Mouse (Mus musculus) midbrain, embryonic 15.5 days (tissue): Measurements from ENCODE around the gene Sgsh. TPM values are rescaled to one million over a fixed set of nuclear protein-coding genes. Genes with fewer than 3 reads are reported as not detected.

ENCODE experiments used
- ATAC-seq: fragments of 200-750 bp; cut with Nextera tagmentation; replicated peaks from 2 replicates; pipeline ENCODE4 v1.8.0; 2017; ENCODE audit warnings: moderate TSS enrichment
- H3K27ac ChIP-seq: fragments of 300-500 bp; sonication (generic); 2 replicates; pipeline ENCODE4 v1.5.1; 2015; ENCODE audit warnings: mild to moderate bottlenecking, inconsistent platforms
- H3K27me3 ChIP-seq: fragments of 300-500 bp; sonication (generic); replicated peaks from 2 replicates; pipeline ENCODE4 v1.6.1; 2015; ENCODE audit warnings: inconsistent platforms
- H3K36me3 ChIP-seq: fragments of 300-500 bp; sonication (generic); replicated peaks from 2 replicates; pipeline ENCODE4 v1.6.1; 2015; ENCODE audit warnings: inconsistent platforms
- H3K4me1 ChIP-seq: fragments of 300-500 bp; sonication (generic); 2 replicates; pipeline ENCODE4 v1.6.1; 2015; ENCODE audit warnings: inconsistent platforms
- H3K4me2 ChIP-seq: fragments of 300-500 bp; sonication (generic); 2 replicates; pipeline ENCODE4 v1.6.1; 2015; ENCODE audit warnings: inconsistent platforms, mild to moderate bottlenecking, moderate library complexity
- H3K4me3 ChIP-seq: fragments of 300-500 bp; sonication (generic); 2 replicates; pipeline ENCODE4 v1.5.1; 2015; ENCODE audit warnings: mild to moderate bottlenecking, inconsistent platforms
- H3K9ac ChIP-seq: fragments of 300-500 bp; sonication (generic); 2 replicates; pipeline ENCODE4 v1.6.1; 2015; ENCODE audit warnings: mild to moderate bottlenecking, inconsistent platforms
- H3K9me3 ChIP-seq: fragments of 300-500 bp; sonication (generic); 2 replicates; pipeline ENCODE4 v1.6.1; 2016; ENCODE audit warnings: inconsistent platforms
- WGBS: fragments of 180-500 bp; shearing (Covaris S2); methylation state at CpG from one replicate; pipeline ENCODE4 v1.1.7; 2015; ENCODE audit warnings: mixed read lengths; 5-methylcytosine and 5-hydroxymethylcytosine counted together
- polyA plus RNA-seq: library from polyadenylated mRNA; unstranded; fragments of >200 nt; fragmentation: Nextera tagmentation; extraction: Ambion mirVana; gene quantifications from 2 replicates; pipeline ENCODE4 v1.2.1, GENCODE M21; 2015

Sgsh gene
- 5.2 and 6.6 TPM in 2 replicates for polyA plus RNA-seq

- Histone ChIP-seq H3K36me3 (no peaks in the 10 kb centered on the region), H3K4me1 (peaks cover 12% of the 10 kb centered on the region), H3K9me3 (no peaks in the 10 kb centered on the region), H3K27me3 (no peaks in the 10 kb centered on the region), H3K9ac (peak within 1 kb of the TSS; percentile 64), H3K27ac (peak within 1 kb of the TSS; percentile 65), H3K4me3 (peak within 1 kb of the TSS; percentile 71), H3K4me2 (peak within 1 kb of the TSS; percentile 93)
- ATAC-seq, result peak; percentile 95
- WGBS, result 1% methylated on average over 40 of the region's 40 CpGs
Observed at GRCm38 (mm10) chr11:119355443-119356385, at the start of gene Sgsh, which contains the start of gene Slc26a11. Gene Sgsh, minus strand, starts transcription at chr11:119355536. Gene Slc26a11, plus strand, starts transcription at chr11:119355557.

GRCm38 (mm10) chr11:119404627-119405026 is 49.3 kb upstream of the Sgsh start:
- WGBS, result 59% methylated on average over 5 of the region's 5 CpGs
- ATAC-seq, result no peak
- Histone ChIP-seq H3K9ac (no peak overlapping the region), H3K27ac (no peak overlapping the region), H3K36me3 (no peaks in the 10 kb centered on the region), H3K4me3 (no peak overlapping the region), H3K9me3 (no peaks in the 10 kb centered on the region), H3K27me3 (no peaks in the 10 kb centered on the region), H3K4me2 (no peak overlapping the region), H3K4me1 (no peaks in the 10 kb centered on the region)

GRCm38 (mm10) chr11:119402501-119403160 is 47.3 kb upstream of the Sgsh start:
- no peak overlapping the region for H3K27ac ChIP-seq
- 57% methylated on average over 11 of the region's 11 CpGs for WGBS
- H3K36me3 ChIP-seq, result no peaks in the 10 kb centered on the region
- H3K9ac ChIP-seq, result no peak overlapping the region
- no peaks in the 10 kb centered on the region for H3K4me1 ChIP-seq
- no peaks in the 10 kb centered on the region for H3K9me3 ChIP-seq
- ATAC-seq, result no peak
- no peaks in the 10 kb centered on the region for H3K27me3 ChIP-seq
- no peak overlapping the region for H3K4me2 ChIP-seq
- H3K4me3 ChIP-seq, result no peak overlapping the region

- no peak overlapping the region for H3K4me2 ChIP-seq
- ATAC-seq, result no peak
- no peak overlapping the region for H3K27ac ChIP-seq
- peaks cover 10% of the 10 kb centered on the region for H3K4me1 ChIP-seq
- no peaks in the 10 kb centered on the region for H3K36me3 ChIP-seq
- 44% methylated on average over 7 of the region's 7 CpGs for WGBS
- H3K27me3 ChIP-seq, result peaks cover 41% of the 10 kb centered on the region
- H3K4me3 ChIP-seq, result no peak overlapping the region
- H3K9me3 ChIP-seq, result no peaks in the 10 kb centered on the region
- no peak overlapping the region for H3K9ac ChIP-seq
Observed at GRCm38 (mm10) chr11:119396461-119396860, 41.1 kb upstream of the Sgsh start.

GRCm38 (mm10) chr11:119395931-119396330 is 40.6 kb upstream of the Sgsh start:
- no peak overlapping the region for H3K9ac ChIP-seq
- no peaks in the 10 kb centered on the region for H3K9me3 ChIP-seq
- H3K27me3 ChIP-seq, result peaks cover 46% of the 10 kb centered on the region
- H3K4me3 ChIP-seq, result no peak overlapping the region
- H3K27ac ChIP-seq, result no peak overlapping the region
- no peaks in the 10 kb centered on the region for H3K36me3 ChIP-seq
- H3K4me2 ChIP-seq, result no peak overlapping the region
- WGBS, result 14% methylated on average over 13 of the region's 13 CpGs
- no peak for ATAC-seq
- H3K4me1 ChIP-seq, result peaks cover 10% of the 10 kb centered on the region

GRCm38 (mm10) chr11:119395394-119395793 is 40.1 kb upstream of the Sgsh start:
- no peak for ATAC-seq
- H3K27me3 ChIP-seq, result peaks cover 51% of the 10 kb centered on the region

GRCm38 (mm10) chr11:119394210-119394609 is 38.9 kb upstream of the Sgsh start:
- no peak for ATAC-seq
- H3K27me3 ChIP-seq, result peaks cover 63% of the 10 kb centered on the region

More at GRCm38 (mm10) chr11:119395394-119395793, 40.1 kb upstream of the Sgsh start:
- H3K4me3 ChIP-seq, result no peak overlapping the region
- H3K9me3 ChIP-seq, result no peaks in the 10 kb centered on the region
- 7% methylated on average over 7 of the region's 7 CpGs for WGBS
- peaks cover 16% of the 10 kb centered on the region for H3K4me1 ChIP-seq
- H3K36me3 ChIP-seq, result no peaks in the 10 kb centered on the region
- no peak overlapping the region for H3K9ac ChIP-seq
- H3K4me2 ChIP-seq, result no peak overlapping the region
- no peak overlapping the region for H3K27ac ChIP-seq

GRCm38 (mm10) chr11:119393483-119393804 is 38.1 kb upstream of the Sgsh start:
- Histone ChIP-seq H3K9ac (no peak overlapping the region), H3K36me3 (no peaks in the 10 kb centered on the region), H3K27me3 (peaks cover 71% of the 10 kb centered on the region), H3K9me3 (no peaks in the 10 kb centered on the region), H3K4me1 (peaks cover 24% of the 10 kb centered on the region), H3K4me2 (peak overlapping the region; percentile 54), H3K27ac (no peak overlapping the region), H3K4me3 (peak overlapping the region; percentile 34)
- no peak for ATAC-seq
- WGBS, result 26% methylated on average over 7 of the region's 7 CpGs

More at GRCm38 (mm10) chr11:119394210-119394609, 38.9 kb upstream of the Sgsh start:
- Histone ChIP-seq H3K9me3 (no peaks in the 10 kb centered on the region), H3K4me3 (no peak overlapping the region), H3K4me2 (no peak overlapping the region), H3K4me1 (peaks cover 24% of the 10 kb centered on the region), H3K9ac (no peak overlapping the region), H3K27ac (no peak overlapping the region), H3K36me3 (no peaks in the 10 kb centered on the region)
- WGBS, result 46% methylated on average over 6 of the region's 6 CpGs

GRCm38 (mm10) chr11:119392800-119393482 is 37.6 kb upstream of the Sgsh start, which contains the start of gene Rnf213:
Gene Rnf213, plus strand, starts transcription at chr11:119393100.
- under 1% methylated on average over 19 of the region's 19 CpGs for WGBS
- ATAC-seq, result no peak
- no peaks in the 10 kb centered on the region for H3K9me3 ChIP-seq

GRCm38 (mm10) chr11:119392001-119392614 is 36.8 kb upstream of the Sgsh start:
- Histone ChIP-seq H3K4me3 (no peak overlapping the region), H3K9ac (no peak overlapping the region), H3K27ac (no peak overlapping the region), H3K4me1 (peaks cover 24% of the 10 kb centered on the region), H3K4me2 (no peak overlapping the region), H3K9me3 (no peaks in the 10 kb centered on the region), H3K27me3 (peaks cover 76% of the 10 kb centered on the region), H3K36me3 (no peaks in the 10 kb centered on the region)
- 7% methylated on average over 12 of the region's 12 CpGs for WGBS
- no peak for ATAC-seq

More at GRCm38 (mm10) chr11:119392800-119393482, 37.6 kb upstream of the Sgsh start, which contains the start of gene Rnf213:
- H3K27ac ChIP-seq, result no peak within 1 kb of the TSS
- peak within 1 kb of the TSS; percentile 54 for H3K4me2 ChIP-seq
- H3K9ac ChIP-seq, result 0 out of 2 replicates have a peak within 1 kb of the TSS, but pooled peaks have one; percentile 17
- H3K4me3 ChIP-seq, result peak within 1 kb of the TSS; percentile 34
- H3K4me1 ChIP-seq, result peaks cover 24% of the 10 kb centered on the region
- H3K27me3 ChIP-seq, result peaks cover 76% of the 10 kb centered on the region
- H3K36me3 ChIP-seq, result no peaks in the 10 kb centered on the region

GRCm38 (mm10) chr11:119391386-119392000 is 36.2 kb upstream of the Sgsh start:
- Histone ChIP-seq H3K27me3 (peaks cover 76% of the 10 kb centered on the region), H3K9ac (no peak overlapping the region), H3K9me3 (no peaks in the 10 kb centered on the region), H3K4me2 (no peak overlapping the region), H3K4me3 (no peak overlapping the region), H3K27ac (no peak overlapping the region), H3K36me3 (no peaks in the 10 kb centered on the region), H3K4me1 (peaks cover 24% of the 10 kb centered on the region)
- 31% methylated on average over 7 of the region's 7 CpGs for WGBS
- no peak for ATAC-seq
